ENCODE assay signal across 13 mouse cellular contexts in the genomic region with DNA sequence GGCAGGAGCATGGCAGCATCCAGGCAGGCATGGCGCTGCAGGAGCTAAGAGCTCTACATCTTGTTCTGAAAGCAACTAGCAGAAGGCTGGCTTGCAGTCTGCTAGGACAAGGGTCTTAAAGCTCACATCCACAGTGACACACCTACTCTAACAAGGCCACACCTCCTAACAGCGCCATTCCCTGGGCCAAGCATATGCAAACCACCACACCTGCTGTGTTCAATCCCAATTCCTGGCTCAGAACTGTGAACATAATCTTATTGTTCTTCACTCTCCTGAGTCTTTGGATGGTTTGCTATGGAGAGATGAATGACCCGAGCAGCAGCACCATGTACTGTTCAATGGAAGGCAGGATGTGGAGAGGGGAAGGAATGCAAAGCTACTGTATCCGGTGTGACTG.
"Had no signal": no experiment of that assay in that cellular context is flagged by ENCODE, and none has a peak within 500 bp of the region (broad histone marks: within the 10 kb centered on the region; RNA-seq: fewer than 3 reads in every experiment).

No protein-coding gene starts in this region.

- H3K27me3 ChIP-seq: megakaryocyte, embryonic 14.5 days; midbrain, embryonic 13.5 days; neural tube, embryonic 12.5 days; stomach, embryonic 15.5 days had no signal

- H3K36me3 ChIP-seq: lung, embryonic 15.5 days; midbrain, embryonic 13.5 days; midbrain, embryonic 15.5 days; neural tube, embryonic 12.5 days; stomach, embryonic 15.5 days had no signal

- DNase-seq: lung, adult 2 months; lung, postnatal 14 days; lung, postnatal 36 days; right cerebral cortex, postnatal 14 days; thymus, adult 2 months; thymus, postnatal 25 days; thymus, postnatal 4 days had no signal

- H3K4me3 ChIP-seq: lung, embryonic 15.5 days; megakaryocyte, embryonic 14.5 days; midbrain, embryonic 13.5 days; midbrain, embryonic 15.5 days; neural tube, embryonic 12.5 days; stomach, embryonic 15.5 days had no signal
